ENCODE assay signal across 9 mouse cellular contexts in genomic region chr2:28976635-28977034, GRCm38 (mm10).
DNase-seq lines count a peak whose midpoint lies in the region; ATAC-seq lines count a peak whose summit lies in the region.
"Had no signal": no experiment of that assay in that cellular context is flagged by ENCODE, and none has a peak within 500 bp of the region (broad histone marks: within the 10 kb centered on the region; RNA-seq: fewer than 3 reads in every experiment).

No protein-coding gene starts in this region.

- WGBS in forebrain, embryonic 15.5 days, result 13% methylated on average over 7 of the region's 7 CpGs
- 9% methylated on average over 7 of the region's 7 CpGs for WGBS in hindbrain, embryonic 15.5 days
- 13% methylated on average over 7 of the region's 7 CpGs for WGBS in midbrain, embryonic 10.5 days

- peaks cover 25% of the 10 kb centered on the region; the same call in 1 of the 2 replicates for H3K27me3 ChIP-seq in forebrain, embryonic 15.5 days
- H3K27me3 ChIP-seq in hindbrain, embryonic 15.5 days, result peaks cover 36% of the 10 kb centered on the region
- H3K27me3 ChIP-seq in midbrain, embryonic 10.5 days (ENCODE audit: low read depth, poor library complexity, severe bottlenecking), result peaks cover 77% of the 10 kb centered on the region

- H3K9me3 ChIP-seq in forebrain, embryonic 15.5 days, result no peaks in the 10 kb centered on the region
- H3K9me3 ChIP-seq in hindbrain, embryonic 15.5 days, result no peaks in the 10 kb centered on the region
- no peaks in the 10 kb centered on the region for H3K9me3 ChIP-seq in midbrain, embryonic 10.5 days (replicated peaks)
- H3K9me3 ChIP-seq: limb, embryonic 15.5 days had no signal

- no peak overlapping the region for H3K27ac ChIP-seq in forebrain, embryonic 15.5 days (replicated peaks)
- H3K27ac ChIP-seq in hindbrain, embryonic 15.5 days (replicated peaks), result no peak overlapping the region
- no peak overlapping the region for H3K27ac ChIP-seq in midbrain, embryonic 10.5 days (replicated peaks)
- H3K27ac ChIP-seq: limb, embryonic 15.5 days had no signal

- ATAC-seq in cerebellum, adult (ENCODE audit: insufficient number of reproducible peaks, low FRiP score, low TSS enrichment), result peak; percentile 36; the same call in 1 of the 2 replicates
- ATAC-seq in forebrain, embryonic 15.5 days (replicated peaks), result peak; percentile 67
- 0 out of 2 replicates have a peak, but pooled peaks have one; percentile 65 for ATAC-seq in hindbrain, embryonic 15.5 days (ENCODE audit: low FRiP score, low read depth)

- H3K4me2 ChIP-seq in forebrain, embryonic 15.5 days (replicated peaks), result no peak overlapping the region
- H3K4me2 ChIP-seq in hindbrain, embryonic 15.5 days, result no peak overlapping the region
- H3K4me2 ChIP-seq: limb, embryonic 15.5 days had no signal

- H3K9ac ChIP-seq in forebrain, embryonic 15.5 days (replicated peaks), result no peak overlapping the region
- H3K9ac ChIP-seq in hindbrain, embryonic 15.5 days, result no peak overlapping the region
- H3K9ac ChIP-seq: limb, embryonic 15.5 days had no signal

- no peak overlapping the region for H3K4me3 ChIP-seq in forebrain, embryonic 15.5 days
- no peak overlapping the region for H3K4me3 ChIP-seq in hindbrain, embryonic 15.5 days
- no peak overlapping the region for H3K4me3 ChIP-seq in midbrain, embryonic 10.5 days
- H3K4me3 ChIP-seq: limb, embryonic 15.5 days had no signal

- H3K4me1 ChIP-seq in forebrain, embryonic 15.5 days, result 0 out of 2 replicates have a peak, but pooled peaks cover 9% of the 10 kb centered on the region
- peaks cover 15% of the 10 kb centered on the region for H3K4me1 ChIP-seq in hindbrain, embryonic 15.5 days (replicated peaks)
- H3K4me1 ChIP-seq in midbrain, embryonic 10.5 days, result peaks cover 36% of the 10 kb centered on the region

- H3K36me3 ChIP-seq in forebrain, embryonic 15.5 days, result no peaks in the 10 kb centered on the region
- no peaks in the 10 kb centered on the region for H3K36me3 ChIP-seq in hindbrain, embryonic 15.5 days
- no peaks in the 10 kb centered on the region for H3K36me3 ChIP-seq in midbrain, embryonic 10.5 days
- H3K36me3 ChIP-seq: limb, embryonic 15.5 days had no signal

- peak; percentile 87 for DNase-seq in NIH3T3 (ENCODE audit: low read depth)
- peak; percentile 65 to 79 for DNase-seq in left cerebral cortex, adult 18-20 months (ENCODE audit: low spot score in 2 of 2)
- peak; percentile 72 for DNase-seq in midbrain, embryonic 10.5 days (ENCODE audit: low spot score)
- peak; percentile 64 for DNase-seq in skeletal muscle tissue, adult 2 months (ENCODE audit: low read depth, low spot score)
- peak; percentile 58 to 80 for DNase-seq in urinary bladder, postnatal 4 days (ENCODE audit: low spot score in 2 of 2)
